Mouse (Mus musculus): ENCODE data around the gene Tspan10. TPM values are rescaled to one million over a fixed set of nuclear protein-coding genes. Genes with fewer than 3 reads are reported as not detected.

Tspan10 gene
- total RNA-seq, 4 experiments from 2014 or later, result 2.4 TPM; not detected in 3

- no peak for DNase-seq (ENCODE audit: low spot score in 2 of 2)
Observed at GRCm38 (mm10) chr11:120492024-120492877, 49.8 kb downstream of the Tspan10 start.

- no peak for DNase-seq (ENCODE audit: low spot score in 2 of 2)
Observed at GRCm38 (mm10) chr11:120492878-120493203, 50.4 kb downstream of the Tspan10 start.

DNA sequence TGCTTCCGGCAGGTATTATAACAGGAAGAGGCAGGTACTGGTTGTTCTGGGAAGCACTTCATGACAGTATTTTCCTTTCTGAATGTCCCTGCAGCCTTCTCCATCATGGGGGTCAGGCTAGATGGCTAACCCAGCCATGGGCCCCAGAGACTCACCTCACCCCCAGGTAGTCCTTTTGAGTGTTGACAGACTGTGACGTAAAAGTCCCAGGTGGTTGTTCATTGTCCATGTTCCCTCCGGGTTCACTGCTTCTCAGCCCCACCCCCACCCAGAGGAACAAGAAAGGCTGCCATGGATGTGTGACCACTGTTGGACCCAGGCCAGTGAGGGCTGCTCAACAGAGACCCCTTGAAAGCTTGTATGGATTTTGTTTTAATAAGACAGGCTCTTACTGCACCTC, 50.9 kb downstream of the Tspan10 start:
- no peak for DNase-seq (ENCODE audit: low spot score in 2 of 2)

DNA sequence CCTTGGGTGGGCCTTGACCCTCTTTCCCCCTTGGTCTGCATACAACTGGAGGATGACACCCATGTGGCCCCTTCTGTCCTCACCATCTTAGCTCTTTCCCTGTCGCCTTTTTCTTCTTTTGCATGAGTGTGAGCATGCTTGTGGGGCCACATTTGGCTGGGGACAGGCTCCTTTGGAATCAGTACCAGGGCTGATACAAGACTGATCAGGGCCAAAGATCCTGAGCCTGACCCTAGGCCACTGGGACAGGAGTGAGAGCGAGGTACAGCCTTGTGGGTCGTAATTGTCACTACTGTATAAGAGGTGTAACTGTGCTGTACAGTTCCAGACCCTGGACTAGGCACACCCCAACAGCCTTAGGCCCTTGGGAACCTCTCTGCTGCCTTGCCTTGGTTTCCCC, 51.5 kb downstream of the Tspan10 start:
- no peak for DNase-seq (ENCODE audit: low spot score in 2 of 2)

Other genes starting within 250 kb of the Tspan10 start
- 10 to 100 TPM; 20.0 to 23.4 (median 21.4) TPM for gene Bahcc1, start 209.7 kb upstream of the Tspan10 start, total RNA-seq (2022)
- gene Actg1, start 94.1 kb upstream of the Tspan10 start, total RNA-seq (2022), result 1,000 to 10,000 TPM; 1,218 to 1,398 (median 1,309) TPM
- gene Fscn2, start 81.1 kb upstream of the Tspan10 start, total RNA-seq (2022), result under 1 TPM in 3 of 4 experiments, not detected in 1; 0.49 to 0.79 (median 0.73) TPM
- gene Faap100, start 63.9 kb upstream of the Tspan10 start, total RNA-seq (2022), result 10 to 100 TPM; 16.8 to 19.8 (median 18.7) TPM
- 10 to 100 TPM; 62.8 to 68.5 (median 66.1) TPM for gene Nploc4, start 4.9 kb upstream of the Tspan10 start, total RNA-seq (2022)
- gene Pde6g, start 10.9 kb downstream of the Tspan10 start, total RNA-seq (2022), result under 1 TPM in 3 of 4 experiments, not detected in 1; 0.38 to 0.91 (median 0.50) TPM
- gene Oxld1, start 15.4 kb downstream of the Tspan10 start, total RNA-seq (2022), result 10 to 100 TPM; 15.7 to 19.0 (median 17.2) TPM
- gene Ccdc137, start 15.5 kb downstream of the Tspan10 start, total RNA-seq (2022), result 10 to 100 TPM; 24.7 to 37.0 (median 27.4) TPM
- gene Arl16, start 25.0 kb downstream of the Tspan10 start, total RNA-seq (2022), result 10 to 100 TPM; 46.9 to 50.6 (median 50.3) TPM
- 10 to 100 TPM; 63.7 to 66.0 (median 64.4) TPM for gene Mrpl12, start 42.0 kb downstream of the Tspan10 start, total RNA-seq (2022)
- gene Slc25a10, start 49.2 kb downstream of the Tspan10 start, total RNA-seq (2022), result 10 to 100 TPM; 22.9 to 28.6 (median 25.0) TPM
- gene Gcgr, start 88.1 kb downstream of the Tspan10 start, total RNA-seq (2022), result under 1 TPM in 1 of 4 experiments, not detected in 3; 0.25 TPM
- 10 to 100 TPM; 61.1 to 68.7 (median 63.3) TPM for gene Mcrip1, start 107.1 kb downstream of the Tspan10 start, total RNA-seq (2022)
- gene Ppp1r27, start 108.5 kb downstream of the Tspan10 start, total RNA-seq (2022), result not detected
- gene P4hb, start 130.6 kb downstream of the Tspan10 start, total RNA-seq (2022), result 100 to 1,000 TPM; 119 to 147 (median 134) TPM
- gene Arhgdia, start 139.0 kb downstream of the Tspan10 start, total RNA-seq (2022), result 100 to 1,000 TPM; 268 to 314 (median 278) TPM
- gene Alyref, start 155.7 kb downstream of the Tspan10 start, total RNA-seq (2022), result 10 to 100 TPM; 38.1 to 61.8 (median 52.9) TPM
- gene Anapc11, start 155.8 kb downstream of the Tspan10 start, total RNA-seq (2022), result 10 to 100 TPM; 91.1 to 99.6 (median 93.6) TPM
- gene Npb, start 165.8 kb downstream of the Tspan10 start, total RNA-seq (2022), result 1 to 10 TPM in 3 of 4 experiments, not detected in 1; 1.3 to 2.7 (median 1.5) TPM
- gene Pcyt2, start 175.3 kb downstream of the Tspan10 start, total RNA-seq (2022), result 100 to 1,000 TPM; 142 to 164 (median 149) TPM
- 10 to 100 TPM; 43.5 to 49.9 (median 45.4) TPM for gene Sirt7, start 182.6 kb downstream of the Tspan10 start, total RNA-seq (2022)
- 10 to 100 TPM; 70.7 to 89.1 (median 77.4) TPM for gene Mafg, start 191.0 kb downstream of the Tspan10 start, total RNA-seq (2022)
- gene Pycr1, start 201.1 kb downstream of the Tspan10 start, total RNA-seq (2022), result 1 to 10 TPM; 1.1 to 1.6 (median 1.3) TPM
- 1 to 10 TPM; 3.6 to 8.2 (median 6.0) TPM for gene Myadml2, start 205.5 kb downstream of the Tspan10 start, total RNA-seq (2022)
- gene Notum, start 218.5 kb downstream of the Tspan10 start, total RNA-seq (2022), result 1 to 10 TPM; 1.5 to 5.4 (median 5.2) TPM
- 10 to 100 TPM; 53.0 to 61.0 (median 55.6) TPM for gene Aspscr1, start 230.3 kb downstream of the Tspan10 start, total RNA-seq (2022)